Mouse (Mus musculus): ENCODE measurements around the gene Pth1r.

Pth1r gene

DNA sequence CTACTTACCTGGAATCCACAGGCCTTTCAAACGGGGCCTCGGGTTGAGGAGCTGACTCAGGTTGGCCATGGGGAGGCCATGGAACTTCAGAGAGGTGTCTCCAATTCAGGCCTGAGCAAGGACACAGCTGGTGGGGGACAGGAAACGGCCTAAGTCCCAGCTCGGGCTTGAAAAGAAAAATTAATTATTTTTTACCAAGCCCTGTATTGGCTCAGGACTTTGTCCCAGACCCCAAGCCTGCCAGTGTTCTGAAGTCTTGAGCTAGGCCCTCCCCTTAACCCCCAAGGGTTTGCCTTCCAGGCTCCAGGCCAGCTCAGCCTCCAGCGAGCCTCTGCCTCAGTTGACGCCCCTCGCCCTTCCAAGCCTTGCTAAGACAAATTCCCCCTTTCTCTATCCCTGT, at the start of gene Pth1r:
Gene Pth1r (minus strand): TSS at position 185 of the 400 bp plus-strand sequence.
- Histone ChIP-seq H3K36me3 (ENCODE audit: control insufficient read depth, insufficient read depth, low read length, poor library complexity, severe bottlenecking) (no peaks in the 10 kb centered on the region), H3K27me3 (ENCODE audit: control insufficient read depth, insufficient read depth, low read length, poor library complexity, severe bottlenecking) (no peaks in the 10 kb centered on the region)
- no peak for DNase-seq (ENCODE audit: low read depth, low spot score)

DNA sequence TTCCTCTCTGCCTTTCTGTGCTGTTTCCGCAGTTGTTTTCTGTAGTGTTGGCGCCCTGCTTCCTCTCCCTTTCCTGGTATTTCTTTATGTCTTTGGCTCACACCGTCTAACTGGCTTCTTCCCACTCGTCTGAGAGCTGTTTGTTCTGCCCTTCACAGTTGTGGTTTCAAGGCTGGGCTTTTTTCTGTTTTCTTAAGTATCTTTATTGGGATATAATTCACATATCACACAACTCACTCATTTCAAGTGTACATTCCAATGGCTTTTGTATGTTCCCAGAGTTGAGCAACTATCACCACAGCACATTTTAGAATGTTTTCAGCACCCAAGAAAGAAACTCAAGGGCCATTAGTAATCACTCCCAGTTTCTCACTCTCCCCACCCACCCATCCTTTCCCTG, 43.5 kb upstream of the Pth1r start:
- DNase-seq (ENCODE audit: low read depth, low spot score), result no peak
- Histone ChIP-seq H3K27me3 (ENCODE audit: control insufficient read depth, insufficient read depth, low read length, poor library complexity, severe bottlenecking) (no peaks in the 10 kb centered on the region), H3K36me3 (ENCODE audit: control insufficient read depth, insufficient read depth, low read length, poor library complexity, severe bottlenecking) (no peaks in the 10 kb centered on the region)

DNA sequence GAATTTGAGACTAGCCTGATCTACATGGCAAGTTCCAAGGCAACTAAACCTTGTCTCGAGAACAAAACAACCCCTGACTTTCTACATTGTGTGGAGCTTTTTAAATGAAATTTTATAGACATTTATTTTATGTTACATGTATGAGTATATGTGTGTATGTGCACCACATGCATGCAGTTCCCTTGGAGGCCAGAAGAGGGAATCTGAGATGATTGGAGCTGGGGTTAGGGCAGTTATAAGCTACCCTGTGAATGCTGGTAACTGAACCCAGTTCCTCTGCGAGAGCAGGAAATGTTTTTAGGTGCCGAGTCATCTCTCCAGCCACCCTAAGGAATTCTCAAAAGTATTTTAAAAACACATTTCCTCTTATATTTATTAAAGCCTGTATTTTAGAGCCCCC, 41.2 kb upstream of the Pth1r start:
- Histone ChIP-seq H3K27me3 (ENCODE audit: control insufficient read depth, insufficient read depth, low read length, poor library complexity, severe bottlenecking) (no peaks in the 10 kb centered on the region), H3K36me3 (ENCODE audit: control insufficient read depth, insufficient read depth, low read length, poor library complexity, severe bottlenecking) (no peaks in the 10 kb centered on the region)
- DNase-seq (ENCODE audit: low read depth, low spot score), result no peak

- DNase-seq (ENCODE audit: low read depth, low spot score), result no peak
- Histone ChIP-seq H3K27me3 (ENCODE audit: control insufficient read depth, insufficient read depth, low read length, poor library complexity, severe bottlenecking) (no peaks in the 10 kb centered on the region), H3K36me3 (ENCODE audit: control insufficient read depth, insufficient read depth, low read length, poor library complexity, severe bottlenecking) (no peaks in the 10 kb centered on the region)
Observed at GRCm38 (mm10) chr9:110783611-110784010, 36.7 kb upstream of the Pth1r start.

- Histone ChIP-seq H3K36me3 (ENCODE audit: control insufficient read depth, insufficient read depth, low read length, poor library complexity, severe bottlenecking) (no peaks in the 10 kb centered on the region), H3K27me3 (ENCODE audit: control insufficient read depth, insufficient read depth, low read length, poor library complexity, severe bottlenecking) (no peaks in the 10 kb centered on the region)
- peak; percentile 7 for DNase-seq (ENCODE audit: low read depth, low spot score)
Observed at GRCm38 (mm10) chr9:110781731-110782130, 34.8 kb upstream of the Pth1r start.

GRCm38 (mm10) chr9:110781256-110781721, 34.3 kb upstream of the Pth1r start:
- peak; percentile 90 for DNase-seq (ENCODE audit: low read depth, low spot score)
- no peaks in the 10 kb centered on the region for H3K27me3 ChIP-seq (ENCODE audit: control insufficient read depth, insufficient read depth, low read length, poor library complexity, severe bottlenecking)

GRCm38 (mm10) chr9:110779242-110779913, 32.4 kb upstream of the Pth1r start:
- Histone ChIP-seq H3K27me3 (ENCODE audit: control insufficient read depth, insufficient read depth, low read length, poor library complexity, severe bottlenecking) (no peaks in the 10 kb centered on the region), H3K36me3 (ENCODE audit: control insufficient read depth, insufficient read depth, low read length, poor library complexity, severe bottlenecking) (no peaks in the 10 kb centered on the region)
- peak; percentile 38 for DNase-seq (ENCODE audit: low read depth, low spot score)

More at GRCm38 (mm10) chr9:110781256-110781721, 34.3 kb upstream of the Pth1r start:
- no peaks in the 10 kb centered on the region for H3K36me3 ChIP-seq (ENCODE audit: control insufficient read depth, insufficient read depth, low read length, poor library complexity, severe bottlenecking)

DNA sequence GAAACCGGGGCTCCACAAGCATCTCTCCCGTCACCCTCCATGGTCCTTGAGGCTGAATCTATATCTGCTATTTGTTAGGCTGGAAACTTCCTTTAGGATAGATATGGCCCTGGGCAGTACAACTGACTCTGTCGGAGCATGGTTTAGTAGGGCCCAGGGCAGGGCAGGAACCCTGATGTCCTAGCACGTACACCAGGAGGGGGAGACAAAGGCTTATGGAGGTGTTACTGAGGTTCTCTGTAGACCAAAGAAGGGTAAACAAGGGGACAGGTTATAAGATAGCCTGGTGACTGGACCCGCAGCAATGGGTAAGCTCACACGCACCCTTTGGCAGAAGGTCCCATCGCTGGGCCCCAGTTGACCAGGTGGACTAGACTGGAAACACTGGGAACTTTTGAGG, 31.6 kb upstream of the Pth1r start:
- H3K27me3 ChIP-seq (ENCODE audit: control insufficient read depth, insufficient read depth, low read length, poor library complexity, severe bottlenecking), result no peaks in the 10 kb centered on the region
- no peak for DNase-seq (ENCODE audit: low read depth, low spot score)

DNA sequence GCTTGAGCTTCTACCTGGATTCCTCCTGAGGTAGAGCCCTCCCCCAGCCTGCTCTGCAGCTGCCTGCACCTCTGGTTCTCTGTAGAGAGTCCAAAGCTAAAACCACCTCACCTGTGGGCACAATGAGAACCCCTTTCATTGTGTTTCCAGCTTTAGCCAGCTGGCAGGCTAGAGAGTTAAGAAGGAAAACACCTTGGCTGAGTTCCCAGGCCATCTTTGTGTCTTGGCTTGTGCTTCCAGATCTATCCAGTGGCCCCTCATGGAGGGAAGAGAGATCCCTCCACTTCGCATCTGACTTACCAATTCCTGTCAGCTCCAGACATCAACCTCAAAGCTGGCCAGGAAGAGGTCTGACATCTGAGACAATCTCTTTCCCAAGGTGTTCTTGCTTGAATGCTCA, 31.2 kb upstream of the Pth1r start:
- no peak for DNase-seq (ENCODE audit: low read depth, low spot score)
- Histone ChIP-seq H3K27me3 (ENCODE audit: control insufficient read depth, insufficient read depth, low read length, poor library complexity, severe bottlenecking) (no peaks in the 10 kb centered on the region), H3K36me3 (ENCODE audit: control insufficient read depth, insufficient read depth, low read length, poor library complexity, severe bottlenecking) (no peaks in the 10 kb centered on the region)

More for the DNA sequence above, 31.6 kb upstream of the Pth1r start:
- no peaks in the 10 kb centered on the region for H3K36me3 ChIP-seq (ENCODE audit: control insufficient read depth, insufficient read depth, low read length, poor library complexity, severe bottlenecking)

DNA sequence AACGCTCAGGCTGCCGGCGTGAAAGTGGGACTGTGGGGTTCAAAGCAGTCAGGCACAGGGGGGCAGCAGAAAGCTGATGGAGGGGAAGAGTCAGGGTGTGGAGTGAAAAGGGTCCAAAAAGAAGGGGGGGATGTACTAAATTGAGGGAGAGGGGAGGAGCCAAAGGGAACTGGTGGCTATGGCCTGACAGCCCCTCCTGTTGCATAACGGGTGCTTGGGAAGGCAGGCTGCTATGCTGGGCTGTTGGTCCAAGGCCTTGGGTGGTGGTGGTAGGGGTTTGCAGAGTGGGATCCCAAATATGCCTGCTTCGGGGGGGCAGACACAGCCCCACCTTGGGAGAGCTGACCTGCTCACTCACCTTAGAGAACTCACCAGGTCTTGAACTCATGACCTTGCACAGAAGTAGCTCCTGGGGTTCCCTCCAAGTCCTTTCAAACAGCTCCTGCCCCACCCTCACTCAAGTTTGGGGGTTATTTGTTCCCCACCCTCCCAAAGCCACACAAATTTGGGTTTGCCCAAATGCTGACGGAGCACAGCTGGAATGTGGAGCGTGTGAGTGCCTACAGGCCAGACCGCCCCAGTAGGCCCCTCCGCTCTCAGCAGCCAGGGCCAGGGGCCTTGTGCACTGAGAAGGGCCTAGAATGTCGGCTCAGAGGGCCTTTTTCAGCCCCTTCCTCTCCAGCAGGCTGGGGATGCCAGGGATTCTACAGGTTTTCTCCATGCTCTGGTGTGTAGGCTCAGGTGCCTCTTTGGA, 28.5 kb upstream of the Pth1r start:
- H3K36me3 ChIP-seq (ENCODE audit: control insufficient read depth, insufficient read depth, low read length, poor library complexity, severe bottlenecking), result no peaks in the 10 kb centered on the region
- no peak for DNase-seq (ENCODE audit: low read depth, low spot score)
- no peaks in the 10 kb centered on the region for H3K27me3 ChIP-seq (ENCODE audit: control insufficient read depth, insufficient read depth, low read length, poor library complexity, severe bottlenecking)

DNA sequence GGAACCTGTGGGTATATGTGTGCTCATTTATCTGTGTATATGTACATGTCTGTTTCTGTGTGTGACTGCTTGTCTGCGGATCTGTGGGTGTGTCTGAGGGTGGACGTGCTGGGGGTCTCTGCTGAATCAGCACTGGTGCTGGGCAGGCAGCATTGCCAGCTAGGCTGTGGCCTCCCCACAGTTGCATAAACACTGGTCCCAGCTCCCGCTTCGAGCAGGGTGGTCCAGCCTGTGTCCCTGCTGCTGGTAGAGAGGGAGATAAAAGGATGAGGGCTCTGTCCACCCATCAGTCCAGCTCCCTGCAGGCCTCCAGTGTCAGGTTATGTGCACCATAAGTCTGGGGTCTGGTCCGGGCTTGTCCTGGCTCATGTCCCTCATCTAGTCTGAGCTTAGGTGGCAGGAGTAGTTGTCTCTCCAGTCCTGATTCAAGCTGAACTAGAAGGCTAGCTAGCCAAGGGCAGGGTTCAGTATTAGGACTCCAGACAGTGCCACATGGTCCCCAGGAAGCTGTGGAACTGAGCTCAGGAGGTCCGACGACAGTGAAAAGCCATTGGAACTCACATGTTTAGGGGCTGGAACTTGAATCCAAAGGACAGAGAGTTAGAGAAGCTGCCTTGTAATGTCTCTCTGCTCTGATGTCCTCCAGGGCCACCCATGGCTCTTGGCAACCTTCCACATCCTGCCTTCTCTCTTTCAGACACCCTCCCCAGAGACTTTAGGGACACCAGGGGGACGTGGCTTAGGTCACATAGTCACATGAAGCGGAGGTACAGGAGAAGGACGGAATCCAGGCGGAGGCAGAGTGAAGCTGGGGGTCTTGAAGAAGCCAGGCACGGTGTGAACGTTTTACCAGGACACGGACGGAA, 27.7 kb upstream of the Pth1r start:
- Histone ChIP-seq H3K27me3 (ENCODE audit: control insufficient read depth, insufficient read depth, low read length, poor library complexity, severe bottlenecking) (no peaks in the 10 kb centered on the region), H3K36me3 (ENCODE audit: control insufficient read depth, insufficient read depth, low read length, poor library complexity, severe bottlenecking) (no peaks in the 10 kb centered on the region)
- DNase-seq (ENCODE audit: low read depth, low spot score), result no peak

DNA sequence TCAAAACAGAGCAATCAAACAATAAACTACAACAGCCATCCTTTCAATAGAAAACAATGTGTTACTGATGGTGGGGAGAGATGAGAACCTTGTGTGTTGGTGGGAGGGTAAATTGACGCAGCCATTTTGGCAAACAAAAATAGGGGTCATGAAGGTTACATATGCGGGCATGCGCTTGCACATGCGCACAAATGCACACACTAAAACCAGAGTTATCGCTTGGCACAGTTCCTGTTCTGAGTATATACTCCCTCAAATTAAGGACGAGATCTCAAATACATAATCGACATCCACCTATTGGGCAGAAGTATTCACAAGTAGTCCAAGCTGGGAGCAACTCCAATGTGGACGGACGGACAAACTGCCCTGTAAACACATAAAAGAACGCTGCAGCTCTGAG, 25.4 kb upstream of the Pth1r start:
- no peak for DNase-seq (ENCODE audit: low read depth, low spot score)
- no peaks in the 10 kb centered on the region; the same call in 1 of the 2 replicates for H3K27me3 ChIP-seq (ENCODE audit: control insufficient read depth, insufficient read depth, low read length, poor library complexity, severe bottlenecking)
- no peaks in the 10 kb centered on the region for H3K36me3 ChIP-seq (ENCODE audit: control insufficient read depth, insufficient read depth, low read length, poor library complexity, severe bottlenecking)

- no peak for DNase-seq (ENCODE audit: low read depth, low spot score)
- H3K27me3 ChIP-seq (ENCODE audit: control insufficient read depth, insufficient read depth, low read length, poor library complexity, severe bottlenecking), result no peaks in the 10 kb centered on the region; the same call in 1 of the 2 replicates
- H3K36me3 ChIP-seq (ENCODE audit: control insufficient read depth, insufficient read depth, low read length, poor library complexity, severe bottlenecking), result no peaks in the 10 kb centered on the region
Observed at GRCm38 (mm10) chr9:110763405-110763804, 16.5 kb upstream of the Pth1r start.

DNA sequence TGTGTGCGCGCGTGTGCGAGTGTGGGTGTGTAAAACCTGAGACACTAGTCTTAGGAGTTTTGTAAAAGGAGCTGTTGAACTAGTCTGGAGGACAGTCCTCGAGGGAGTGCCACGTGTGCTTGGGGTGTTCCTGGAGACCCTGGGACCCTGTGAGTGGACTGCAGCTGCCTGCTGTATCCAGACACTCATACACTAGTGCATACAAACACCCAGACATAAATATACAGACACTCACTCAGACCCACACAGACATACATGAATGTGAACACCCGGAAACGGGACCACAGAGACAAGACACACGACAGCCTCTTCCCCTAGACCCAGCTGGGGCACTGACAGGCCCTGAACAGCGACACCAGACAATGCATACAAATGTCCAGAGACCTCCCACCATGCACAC, 15.8 kb upstream of the Pth1r start:
- no peak for DNase-seq (ENCODE audit: low read depth, low spot score)
- Histone ChIP-seq H3K36me3 (ENCODE audit: control insufficient read depth, insufficient read depth, low read length, poor library complexity, severe bottlenecking) (no peaks in the 10 kb centered on the region), H3K27me3 (ENCODE audit: control insufficient read depth, insufficient read depth, low read length, poor library complexity, severe bottlenecking) (no peaks in the 10 kb centered on the region)

GRCm38 (mm10) chr9:110760886-110761285, 13.9 kb upstream of the Pth1r start:
- Histone ChIP-seq H3K27me3 (ENCODE audit: control insufficient read depth, insufficient read depth, low read length, poor library complexity, severe bottlenecking) (no peaks in the 10 kb centered on the region), H3K36me3 (ENCODE audit: control insufficient read depth, insufficient read depth, low read length, poor library complexity, severe bottlenecking) (no peaks in the 10 kb centered on the region)
- no peak for DNase-seq (ENCODE audit: low read depth, low spot score)

Data from splenic B cell, adult 2 months (primary cell).